Mouse (Mus musculus): ENCODE results near the gene Frrs1.

- TF ChIP-seq CTCF (IDR thresholded peaks at IDR 0.05; ENCODE audit: low read depth): no peak
- TF ChIP-seq EP300 (IDR thresholded peaks at IDR 0.05; ENCODE audit: low read depth): no peak
Measured at GRCm38 (mm10) chr3:116936934-116937691, 77.8 kb downstream of the Frrs1 start.

Measured in liver, embryonic 14.5 days (tissue).